Mouse (Mus musculus): ENCODE data around the gene Rbm15b. TPM values are rescaled to one million over a fixed set of nuclear protein-coding genes. Genes with fewer than 3 reads are reported as not detected.

The Rbm15b gene
- polyA plus RNA-seq, 1 experiment from 2014 or later: 35.6 TPM

GRCm38 (mm10) chr9:106879471-106879870 lies 7.8 kb downstream of the Rbm15b start:
- Histone ChIP-seq H3K4me2 (ENCODE audit: low read depth, low read length, severe bottlenecking) (no peak overlapping the region), H3K4me1 (replicated peaks; ENCODE audit: control insufficient read depth, insufficient read depth, low read length) (peaks cover 12% of the 10 kb centered on the region), H3K4me3 (ENCODE audit: low read depth, low read length) (no peak overlapping the region), H3K9ac (ENCODE audit: low read length) (no peak overlapping the region), H3K9me3 (ENCODE audit: control insufficient read depth, low read length) (no peaks in the 10 kb centered on the region), H3K27ac (ENCODE audit: low read depth, low read length) (no peak overlapping the region), H3K27me3 (ENCODE audit: control insufficient read depth, insufficient read depth, low read length) (no peaks in the 10 kb centered on the region), H3K36me3 (ENCODE audit: control insufficient read depth, insufficient read depth, low read length) (peaks cover 6% of the 10 kb centered on the region)
- 58% methylated on average over 4 of the region's 4 CpGs for WGBS
- no peak for DNase-seq (ENCODE audit: low spot score)
- no peak for ATAC-seq (replicated peaks; ENCODE audit: low FRiP score)

- no peak overlapping the region for H3K9ac ChIP-seq (ENCODE audit: low read length)
- no peaks in the 10 kb centered on the region for H3K9me3 ChIP-seq (ENCODE audit: control insufficient read depth, low read length)
- WGBS: 96% methylated on average over 3 of the region's 3 CpGs
- ATAC-seq (replicated peaks; ENCODE audit: low FRiP score) (no peak), DNase-seq (ENCODE audit: low spot score) (no peak)
- H3K36me3 ChIP-seq (ENCODE audit: control insufficient read depth, insufficient read depth, low read length): peaks cover 8% of the 10 kb centered on the region
- H3K27me3 ChIP-seq (ENCODE audit: control insufficient read depth, insufficient read depth, low read length): no peaks in the 10 kb centered on the region
- no peaks in the 10 kb centered on the region for H3K4me1 ChIP-seq (replicated peaks; ENCODE audit: control insufficient read depth, insufficient read depth, low read length)
- H3K27ac ChIP-seq (ENCODE audit: low read depth, low read length): no peak overlapping the region
- no peak overlapping the region for H3K4me3 ChIP-seq (ENCODE audit: low read depth, low read length)
- no peak overlapping the region for H3K4me2 ChIP-seq (ENCODE audit: low read depth, low read length, severe bottlenecking)
Observed at GRCm38 (mm10) chr9:106876666-106877065, 10.6 kb downstream of the Rbm15b start.

- no peaks in the 10 kb centered on the region for H3K9me3 ChIP-seq (ENCODE audit: control insufficient read depth, low read length)
- no peak overlapping the region for H3K4me2 ChIP-seq (ENCODE audit: low read depth, low read length, severe bottlenecking)
- no peak overlapping the region for H3K9ac ChIP-seq (ENCODE audit: low read length)
- no peaks in the 10 kb centered on the region for H3K4me1 ChIP-seq (replicated peaks; ENCODE audit: control insufficient read depth, insufficient read depth, low read length)
- 79% methylated on average over 5 of the region's 5 CpGs for WGBS
- H3K4me3 ChIP-seq (ENCODE audit: low read depth, low read length): no peak overlapping the region
- no peak overlapping the region for H3K27ac ChIP-seq (ENCODE audit: low read depth, low read length)
- H3K27me3 ChIP-seq (ENCODE audit: control insufficient read depth, insufficient read depth, low read length): no peaks in the 10 kb centered on the region
- DNase-seq (ENCODE audit: low spot score) (no peak), ATAC-seq (replicated peaks; ENCODE audit: low FRiP score) (no peak)
- peaks cover 4% of the 10 kb centered on the region for H3K36me3 ChIP-seq (ENCODE audit: control insufficient read depth, insufficient read depth, low read length)
Observed at GRCm38 (mm10) chr9:106874216-106874615, 13.0 kb downstream of the Rbm15b start.

GRCm38 (mm10) chr9:106858036-106858435 lies 29.2 kb downstream of the Rbm15b start:
- Histone ChIP-seq H3K27me3 (ENCODE audit: control insufficient read depth, insufficient read depth, low read length) (no peaks in the 10 kb centered on the region), H3K36me3 (ENCODE audit: control insufficient read depth, insufficient read depth, low read length) (peaks cover 11% of the 10 kb centered on the region), H3K4me1 (replicated peaks; ENCODE audit: control insufficient read depth, insufficient read depth, low read length) (no peaks in the 10 kb centered on the region), H3K27ac (ENCODE audit: low read depth, low read length) (no peak overlapping the region), H3K4me2 (ENCODE audit: low read depth, low read length, severe bottlenecking) (no peak overlapping the region), H3K4me3 (ENCODE audit: low read depth, low read length) (no peak overlapping the region), H3K9me3 (ENCODE audit: control insufficient read depth, low read length) (no peaks in the 10 kb centered on the region), H3K9ac (ENCODE audit: low read length) (no peak overlapping the region)
- no peak for DNase-seq (ENCODE audit: low spot score)
- no peak for ATAC-seq (replicated peaks; ENCODE audit: low FRiP score)
- 89% methylated on average over 11 of the region's 11 CpGs for WGBS

GRCm38 (mm10) chr9:106856664-106857063 lies 30.6 kb downstream of the Rbm15b start:
- Histone ChIP-seq H3K4me2 (ENCODE audit: low read depth, low read length, severe bottlenecking) (no peak overlapping the region), H3K4me1 (replicated peaks; ENCODE audit: control insufficient read depth, insufficient read depth, low read length) (no peaks in the 10 kb centered on the region)

GRCm38 (mm10) chr9:106842800-106843199 lies 44.4 kb downstream of the Rbm15b start:
- Histone ChIP-seq H3K27ac (ENCODE audit: low read depth, low read length) (no peak overlapping the region), H3K4me1 (replicated peaks; ENCODE audit: control insufficient read depth, insufficient read depth, low read length) (no peaks in the 10 kb centered on the region), H3K27me3 (ENCODE audit: control insufficient read depth, insufficient read depth, low read length) (no peaks in the 10 kb centered on the region), H3K9ac (ENCODE audit: low read length) (no peak overlapping the region), H3K4me3 (ENCODE audit: low read depth, low read length) (no peak overlapping the region), H3K9me3 (ENCODE audit: control insufficient read depth, low read length) (no peaks in the 10 kb centered on the region), H3K4me2 (ENCODE audit: low read depth, low read length, severe bottlenecking) (no peak overlapping the region), H3K36me3 (ENCODE audit: control insufficient read depth, insufficient read depth, low read length) (peaks cover 6% of the 10 kb centered on the region)
- DNase-seq (ENCODE audit: low spot score) (no peak), ATAC-seq (replicated peaks; ENCODE audit: low FRiP score) (no peak)
- 94% methylated on average over 6 of the region's 6 CpGs for WGBS

More at GRCm38 (mm10) chr9:106856664-106857063, 30.6 kb downstream of the Rbm15b start:
- Histone ChIP-seq H3K27me3 (ENCODE audit: control insufficient read depth, insufficient read depth, low read length) (no peaks in the 10 kb centered on the region), H3K9me3 (ENCODE audit: control insufficient read depth, low read length) (no peaks in the 10 kb centered on the region), H3K4me3 (ENCODE audit: low read depth, low read length) (no peak overlapping the region), H3K27ac (ENCODE audit: low read depth, low read length) (no peak overlapping the region), H3K36me3 (ENCODE audit: control insufficient read depth, insufficient read depth, low read length) (peaks cover 11% of the 10 kb centered on the region), H3K9ac (ENCODE audit: low read length) (no peak overlapping the region)
- DNase-seq (ENCODE audit: low spot score) (no peak), ATAC-seq (replicated peaks; ENCODE audit: low FRiP score) (no peak)
- WGBS: 85% methylated on average over 3 of the region's 3 CpGs

- H3K27me3 ChIP-seq (ENCODE audit: control insufficient read depth, insufficient read depth, low read length): no peaks in the 10 kb centered on the region
- no peak overlapping the region for H3K4me3 ChIP-seq (ENCODE audit: low read depth, low read length)
- WGBS: 95% methylated on average over 1 of the region's 1 CpGs
- no peaks in the 10 kb centered on the region for H3K4me1 ChIP-seq (replicated peaks; ENCODE audit: control insufficient read depth, insufficient read depth, low read length)
- peaks cover 6% of the 10 kb centered on the region for H3K36me3 ChIP-seq (ENCODE audit: control insufficient read depth, insufficient read depth, low read length)
- no peak for ATAC-seq (replicated peaks; ENCODE audit: low FRiP score)
- H3K4me2 ChIP-seq (ENCODE audit: low read depth, low read length, severe bottlenecking): no peak overlapping the region
- no peak overlapping the region for H3K9ac ChIP-seq (ENCODE audit: low read length)
- no peaks in the 10 kb centered on the region for H3K9me3 ChIP-seq (ENCODE audit: control insufficient read depth, low read length)
- no peak for DNase-seq (ENCODE audit: low spot score)
- no peak overlapping the region for H3K27ac ChIP-seq (ENCODE audit: low read depth, low read length)
Observed at GRCm38 (mm10) chr9:106840569-106840968, 46.7 kb downstream of the Rbm15b start.

Other genes starting within 250 kb of the Rbm15b start
- gene Grm2, start 231.3 kb downstream of the Rbm15b start, polyA plus RNA-seq (2014; fragmentation: Nextera tagmentation; extraction: Ambion mirVana): 3.3 TPM in 2 replicates
- 29.2 and 31.9 TPM in 2 replicates for gene Tex264, start 201.5 kb downstream of the Rbm15b start, polyA plus RNA-seq (2014; fragmentation: Nextera tagmentation; extraction: Ambion mirVana)
- gene Rad54l2, start 98.2 kb downstream of the Rbm15b start, polyA plus RNA-seq (2014; fragmentation: Nextera tagmentation; extraction: Ambion mirVana): 7.8 and 8.0 TPM in 2 replicates
- 37.3 and 41.3 TPM in 2 replicates for gene Dcaf1, start 65.6 kb downstream of the Rbm15b start, polyA plus RNA-seq (2014; fragmentation: Nextera tagmentation; extraction: Ambion mirVana)
- 242 and 264 TPM in 2 replicates for gene Manf, start 4.6 kb upstream of the Rbm15b start, polyA plus RNA-seq (2014; fragmentation: Nextera tagmentation; extraction: Ambion mirVana)

Measured in forebrain, embryonic 11.5 days (tissue).